Mouse (Mus musculus): Measurements from ENCODE around the gene Trrap. TPM values are rescaled to one million over a fixed set of nuclear protein-coding genes. Genes with fewer than 3 reads are reported as not detected.
"Not testable (repeated sequence)": the region's sequence is repeated elsewhere in the genome, so short reads cannot be mapped to it uniquely, and the experiment has no call there.

Gene Trrap
- total RNA-seq (2017) = 73.3 and 78.8 TPM in 2 replicates

GRCm38 (mm10) chr5:144767106-144767798 is at the start of gene Trrap:
Gene Trrap, plus strand, starts transcription at chr5:144767732.
- not testable (repeated sequence) for ATAC-seq (replicated peaks; ENCODE audit: low read depth, poor library complexity, severe bottlenecking)

- ATAC-seq (replicated peaks; ENCODE audit: low read depth, poor library complexity, severe bottlenecking) = no peak
These were observed 47.8 kb upstream of the Trrap start for GRCm38 (mm10) chr5:144719781-144720180.

GRCm38 (mm10) chr5:144720281-144720680 is 47.3 kb upstream of the Trrap start:
- ATAC-seq (replicated peaks; ENCODE audit: low read depth, poor library complexity, severe bottlenecking) = no peak

- no peak for ATAC-seq (replicated peaks; ENCODE audit: low read depth, poor library complexity, severe bottlenecking)
These were observed 42.6 kb upstream of the Trrap start for GRCm38 (mm10) chr5:144724926-144725325.

- ATAC-seq (replicated peaks; ENCODE audit: low read depth, poor library complexity, severe bottlenecking) = no peak
These were observed 42.0 kb upstream of the Trrap start for GRCm38 (mm10) chr5:144725554-144725953.

- peak; percentile 65 for ATAC-seq (replicated peaks; ENCODE audit: low read depth, poor library complexity, severe bottlenecking)
These were observed 40.4 kb upstream of the Trrap start for GRCm38 (mm10) chr5:144727119-144727518.

GRCm38 (mm10) chr5:144728237-144728636 is 39.3 kb upstream of the Trrap start:
- ATAC-seq (replicated peaks; ENCODE audit: low read depth, poor library complexity, severe bottlenecking) = no peak

- ATAC-seq (replicated peaks; ENCODE audit: low read depth, poor library complexity, severe bottlenecking) = no peak
These were observed 38.3 kb upstream of the Trrap start for GRCm38 (mm10) chr5:144729216-144729615.

GRCm38 (mm10) chr5:144733953-144734352 is 33.6 kb upstream of the Trrap start:
- peak; percentile 60 for ATAC-seq (replicated peaks; ENCODE audit: low read depth, poor library complexity, severe bottlenecking)

GRCm38 (mm10) chr5:144734949-144735348 is 32.6 kb upstream of the Trrap start:
- ATAC-seq (replicated peaks; ENCODE audit: low read depth, poor library complexity, severe bottlenecking) = peak; percentile 71

- ATAC-seq (replicated peaks; ENCODE audit: low read depth, poor library complexity, severe bottlenecking) = no peak
These were observed 30.4 kb upstream of the Trrap start for GRCm38 (mm10) chr5:144737101-144737500.

- peak; percentile 59 for ATAC-seq (replicated peaks; ENCODE audit: low read depth, poor library complexity, severe bottlenecking)
These were observed 15.1 kb upstream of the Trrap start for GRCm38 (mm10) chr5:144752432-144752831.

- ATAC-seq (replicated peaks; ENCODE audit: low read depth, poor library complexity, severe bottlenecking) = peak; percentile 94
These were observed 14.5 kb upstream of the Trrap start for GRCm38 (mm10) chr5:144753041-144753440.

- ATAC-seq (replicated peaks; ENCODE audit: low read depth, poor library complexity, severe bottlenecking) = no peak
These were observed 12.3 kb upstream of the Trrap start for GRCm38 (mm10) chr5:144755191-144755590.

GRCm38 (mm10) chr5:144757402-144757801 is 10.1 kb upstream of the Trrap start:
- ATAC-seq (replicated peaks; ENCODE audit: low read depth, poor library complexity, severe bottlenecking) = no peak

- ATAC-seq (replicated peaks; ENCODE audit: low read depth, poor library complexity, severe bottlenecking) = no peak
These were observed 9.1 kb upstream of the Trrap start for GRCm38 (mm10) chr5:144758422-144758821.

GRCm38 (mm10) chr5:144761161-144761868 is 6.2 kb upstream of the Trrap start, which contains the start of gene Tmem130:
Gene Tmem130, minus strand, starts transcription at chr5:144761818.
- peak; percentile 45 for ATAC-seq (replicated peaks; ENCODE audit: low read depth, poor library complexity, severe bottlenecking)

- no peak for ATAC-seq (replicated peaks; ENCODE audit: low read depth, poor library complexity, severe bottlenecking)
These were observed 1.5 kb upstream of the Trrap start for GRCm38 (mm10) chr5:144766026-144766425.

GRCm38 (mm10) chr5:144766646-144767045 is 886 bp upstream of the Trrap start:
- ATAC-seq (replicated peaks; ENCODE audit: low read depth, poor library complexity, severe bottlenecking) = no peak

- peak; percentile 70 for ATAC-seq (replicated peaks; ENCODE audit: low read depth, poor library complexity, severe bottlenecking)
These were observed 644 bp downstream of the Trrap start for GRCm38 (mm10) chr5:144767911-144768841.

Measured in common myeloid progenitor, adult 5-6 weeks (primary cell).